In genomic region chr10:84229224-84229921, GRCm38 (mm10) we compare ENCODE assay signal across 14 mouse cellular contexts.
DNase-seq lines count a peak whose midpoint lies in the region; ATAC-seq lines count a peak whose summit lies in the region.
"Had no signal": no experiment of that assay in that cellular context is flagged by ENCODE, and none has a peak within 500 bp of the region (broad histone marks: within the 10 kb centered on the region; RNA-seq: fewer than 3 reads in every experiment).

No protein-coding gene starts in this region.

- H3K9ac ChIP-seq in heart, embryonic 12.5 days, result no peak overlapping the region
- H3K9ac ChIP-seq: limb, embryonic 12.5 days; stomach, embryonic 15.5 days had no signal

- H3K36me3 ChIP-seq in heart, embryonic 12.5 days, result no peaks in the 10 kb centered on the region
- H3K36me3 ChIP-seq: embryonic facial prominence, embryonic 10.5 days; forebrain, embryonic 10.5 days; limb, embryonic 12.5 days; stomach, embryonic 15.5 days had no signal

- H3K4me3 ChIP-seq in heart, embryonic 12.5 days, result no peak overlapping the region
- H3K4me3 ChIP-seq: embryonic facial prominence, embryonic 10.5 days; forebrain, embryonic 10.5 days; limb, embryonic 12.5 days; stomach, embryonic 15.5 days had no signal

- DNase-seq in heart, adult 18-20 months, result no peak
- DNase-seq in right cerebral cortex, adult 2 months (ENCODE audit: low spot score in 2 of 2), result peak; percentile 33 to 46
- no peak for DNase-seq in right cerebral cortex, postnatal 4 days
- DNase-seq in layer of hippocampus, adult 9-10 months (ENCODE audit: low spot score), result peak; percentile 32
- no peak for DNase-seq in urinary bladder, postnatal 10 days (ENCODE audit: low spot score)
- no peak for DNase-seq in thymus, postnatal 36 days
- DNase-seq: cerebellum, adult 9-10 months had no signal

- ATAC-seq in heart, embryonic 12.5 days (ENCODE audit: insufficient number of reproducible peaks, low FRiP score), result no peak

- peak overlapping the region; percentile 92 for H3K27ac ChIP-seq in heart, embryonic 12.5 days (ENCODE audit: poor library complexity, severe bottlenecking)
- H3K27ac ChIP-seq: embryonic facial prominence, embryonic 10.5 days; forebrain, embryonic 10.5 days; kidney, postnatal 0 days; limb, embryonic 12.5 days; macrophage; stomach, embryonic 15.5 days had no signal

- peaks cover 20% of the 10 kb centered on the region for H3K4me1 ChIP-seq in heart, embryonic 12.5 days (replicated peaks)
- H3K4me1 ChIP-seq: embryonic facial prominence, embryonic 10.5 days; forebrain, embryonic 10.5 days; limb, embryonic 12.5 days; stomach, embryonic 15.5 days had no signal

- no peaks in the 10 kb centered on the region for H3K9me3 ChIP-seq in heart, embryonic 12.5 days (replicated peaks)
- H3K9me3 ChIP-seq: embryonic facial prominence, embryonic 10.5 days; forebrain, embryonic 10.5 days; limb, embryonic 12.5 days; stomach, embryonic 15.5 days had no signal

- H3K4me2 ChIP-seq in heart, embryonic 12.5 days, result no peak overlapping the region
- H3K4me2 ChIP-seq: limb, embryonic 12.5 days; stomach, embryonic 15.5 days had no signal

- 63% methylated on average over 7 of the region's 7 CpGs for WGBS in heart, embryonic 12.5 days

- no peaks in the 10 kb centered on the region for H3K27me3 ChIP-seq in heart, embryonic 12.5 days (replicated peaks)
- H3K27me3 ChIP-seq: limb, embryonic 12.5 days; stomach, embryonic 15.5 days had no signal

Comparison
In these comparisons a context has a peak if more than half of its experiments do, and no peak if none do; other contexts are left out.
1. DNase-seq: peak in right cerebral cortex, adult 2 months (2 of 2) and layer of hippocampus, adult 9-10 months (single experiment); none in heart, adult 18-20 months (0 of 2), right cerebral cortex, postnatal 4 days (single experiment), urinary bladder, postnatal 10 days (single experiment) and thymus, postnatal 36 days (0 of 2).